Comparison of ENCODE assay signal across 7 mouse cellular contexts in genomic region chr11:103359841-103360641, GRCm38 (mm10). TPM values are rescaled to one million over a fixed set of nuclear protein-coding genes. Genes with fewer than 3 reads are reported as not detected.
A peak's percentile ranks its signal among the peaks of the same experiment; 100 is the strongest.
DNase-seq lines count a peak whose midpoint lies in the region; ATAC-seq lines count a peak whose summit lies in the region.

No protein-coding gene starts in this region.

- 1% methylated on average over 60 of the region's 60 CpGs for WGBS in limb, embryonic 13.5 days
- under 1% methylated on average over 60 of the region's 60 CpGs for WGBS in midbrain, embryonic 14.5 days

- H3K4me2 ChIP-seq in limb, embryonic 13.5 days (replicated peaks) = peak overlapping the region; percentile 76
- peak overlapping the region; percentile 64 for H3K4me2 ChIP-seq in midbrain, embryonic 14.5 days (ENCODE audit: low read length)

- peak; percentile 60; the same call in 1 of the 2 replicates for ATAC-seq in limb, embryonic 13.5 days (ENCODE audit: low FRiP score, low read depth)
- ATAC-seq in midbrain, embryonic 14.5 days (ENCODE audit: low FRiP score, low TSS enrichment) = peak; percentile 59

- H3K27me3 ChIP-seq in limb, embryonic 13.5 days = peaks cover 97% of the 10 kb centered on the region
- peaks cover 59% of the 10 kb centered on the region for H3K27me3 ChIP-seq in midbrain, embryonic 14.5 days (ENCODE audit: control insufficient read depth, insufficient read depth, low read length)

- peak; percentile 93 for DNase-seq in adrenal gland, postnatal 14 days
- peak; percentile 93 for DNase-seq in embryo, embryonic 11 days
- DNase-seq in heart, adult 11 months = peak; percentile 98
- DNase-seq in kidney, adult 11 months = peak; percentile 79
- peak; percentile 89 for DNase-seq in midbrain, embryonic 14.5 days
- peak; percentile 79 to 89 for DNase-seq in spleen, adult 18-20 months

- peak overlapping the region; percentile 68 for H3K9ac ChIP-seq in limb, embryonic 13.5 days
- H3K9ac ChIP-seq in midbrain, embryonic 14.5 days (replicated peaks; ENCODE audit: low read length) = peak overlapping the region; percentile 54

- no peaks in the 10 kb centered on the region for H3K36me3 ChIP-seq in limb, embryonic 13.5 days
- H3K36me3 ChIP-seq in midbrain, embryonic 14.5 days (ENCODE audit: control insufficient read depth, insufficient read depth, low read length) = no peaks in the 10 kb centered on the region

- H3K9me3 ChIP-seq in limb, embryonic 13.5 days = no peaks in the 10 kb centered on the region
- no peaks in the 10 kb centered on the region for H3K9me3 ChIP-seq in midbrain, embryonic 14.5 days (ENCODE audit: control insufficient read depth, low read length)

- no peak overlapping the region for H3K27ac ChIP-seq in limb, embryonic 13.5 days
- no peak overlapping the region for H3K27ac ChIP-seq in midbrain, embryonic 14.5 days (replicated peaks; ENCODE audit: low read depth, low read length)

- H3K4me1 ChIP-seq in limb, embryonic 13.5 days = peaks cover 64% of the 10 kb centered on the region
- H3K4me1 ChIP-seq in midbrain, embryonic 14.5 days (ENCODE audit: control insufficient read depth, insufficient read depth, low read length) = peaks cover 12% of the 10 kb centered on the region

- peak overlapping the region; percentile 52 for H3K4me3 ChIP-seq in limb, embryonic 13.5 days
- peak overlapping the region; percentile 42 for H3K4me3 ChIP-seq in midbrain, embryonic 14.5 days (replicated peaks; ENCODE audit: low read depth, low read length)

RNA-seq across cellular contexts. Expression of gene Arhgap27, which starts 3.5 kb away (rescaled TPM):
- total RNA-seq in adrenal gland, postnatal 14 days (2021) = 19.3 and 31.5 TPM in 2 replicates
- polyA plus RNA-seq in limb, embryonic 13.5 days (2015; fragmentation: Nextera tagmentation; extraction: Ambion mirVana) = 5.1 and 6.8 TPM in 2 replicates
- 2.1 and 4.0 TPM in 2 replicates for polyA plus RNA-seq in midbrain, embryonic 14.5 days (2014; fragmentation: Nextera tagmentation; extraction: Ambion mirVana)

RNA-seq across cellular contexts. Expression of gene Plekhm1, which starts 52.4 kb away (rescaled TPM):
- total RNA-seq in adrenal gland, postnatal 14 days (2021) = 17.4 and 19.6 TPM in 2 replicates
- 7.1 and 8.7 TPM in 2 replicates for polyA plus RNA-seq in limb, embryonic 13.5 days (2015; fragmentation: Nextera tagmentation; extraction: Ambion mirVana)
- polyA plus RNA-seq in midbrain, embryonic 14.5 days (2014; fragmentation: Nextera tagmentation; extraction: Ambion mirVana) = 8.0 and 11.6 TPM in 2 replicates
